Comparison of ENCODE assay signal across 8 mouse cellular contexts in genomic region chr7:24364827-24365226, GRCm38 (mm10). TPM values are rescaled to one million over a fixed set of nuclear protein-coding genes. Genes with fewer than 3 reads are reported as not detected.
DNase-seq lines count a peak whose midpoint lies in the region; ATAC-seq lines count a peak whose summit lies in the region.

No protein-coding gene starts in this region.

- no peaks in the 10 kb centered on the region for H3K36me3 ChIP-seq in hindbrain, embryonic 13.5 days

- peaks cover 6% of the 10 kb centered on the region; the same call in 1 of the 2 replicates for H3K27me3 ChIP-seq in hindbrain, embryonic 13.5 days

- DNase-seq in NIH3T3 (ENCODE audit: low read depth) = peak; percentile 97
- DNase-seq in cerebellum, adult 9-11 months = peak; percentile 80
- DNase-seq in frontal cortex, postnatal 14 days (ENCODE audit: low spot score in 2 of 2) = peak; percentile 65 to 89
- DNase-seq in layer of hippocampus, postnatal 10 days (ENCODE audit: low spot score in 2 of 2) = peak; percentile 93
- DNase-seq in lung, postnatal 10 days = peak; percentile 85
- DNase-seq in ovary, postnatal 14 days (ENCODE audit: low spot score) = peak; percentile 86
- peak; percentile 84 to 93 for DNase-seq in thymus, postnatal 10 days (ENCODE audit: low spot score in 2 of 2)

- no peak overlapping the region for H3K4me2 ChIP-seq in hindbrain, embryonic 13.5 days

- no peak overlapping the region for H3K27ac ChIP-seq in hindbrain, embryonic 13.5 days

- no peak overlapping the region for H3K4me3 ChIP-seq in hindbrain, embryonic 13.5 days

- peak; percentile 75 for ATAC-seq in hindbrain, embryonic 13.5 days (ENCODE audit: low FRiP score)

- peak overlapping the region; percentile 53; the same call in 1 of the 2 replicates for H3K9ac ChIP-seq in hindbrain, embryonic 13.5 days

- H3K4me1 ChIP-seq in hindbrain, embryonic 13.5 days (replicated peaks) = 0 out of 2 replicates have a peak, but pooled peaks cover 2% of the 10 kb centered on the region

- 23% methylated on average over 10 of the region's 10 CpGs for WGBS in hindbrain, embryonic 13.5 days

- no peaks in the 10 kb centered on the region for H3K9me3 ChIP-seq in hindbrain, embryonic 13.5 days

RNA-seq across cellular contexts. Expression of gene Kcnn4, which starts 5.2 kb away (rescaled TPM):
- 1.2 and 1.5 TPM in 2 replicates for polyA plus RNA-seq in hindbrain, embryonic 13.5 days (2015; fragmentation: Nextera tagmentation; extraction: Ambion mirVana)
- under 1 TPM; 0.33 to 0.46 TPM for total RNA-seq in layer of hippocampus, postnatal 10 days (2021)

RNA-seq across cellular contexts. Expression of gene Lypd5, which starts 15.8 kb away (rescaled TPM):
- not detected in 2 replicates for polyA plus RNA-seq in hindbrain, embryonic 13.5 days (2015; fragmentation: Nextera tagmentation; extraction: Ambion mirVana)
- not detected for total RNA-seq in layer of hippocampus, postnatal 10 days (2021)

RNA-seq across cellular contexts. Expression of gene Tescl, which starts 31.1 kb away (rescaled TPM):
- polyA plus RNA-seq in hindbrain, embryonic 13.5 days (2015; fragmentation: Nextera tagmentation; extraction: Ambion mirVana) = 0.19 TPM in 1 of 2 replicates, not detected in the other
- not detected for total RNA-seq in layer of hippocampus, postnatal 10 days (2021)

RNA-seq across cellular contexts. Expression of gene Smg9, which starts 34.6 kb away (rescaled TPM):
- 31.3 and 35.9 TPM in 2 replicates for polyA plus RNA-seq in hindbrain, embryonic 13.5 days (2015; fragmentation: Nextera tagmentation; extraction: Ambion mirVana)
- 10 to 100 TPM; 33.5 to 34.3 TPM for total RNA-seq in layer of hippocampus, postnatal 10 days (2021)

RNA-seq across cellular contexts. Expression of gene Zfp94, which starts 48.4 kb away (rescaled TPM):
- 18.5 and 20.7 TPM in 2 replicates for polyA plus RNA-seq in hindbrain, embryonic 13.5 days (2015; fragmentation: Nextera tagmentation; extraction: Ambion mirVana)
- 10 to 100 TPM; 13.0 to 15.1 TPM for total RNA-seq in layer of hippocampus, postnatal 10 days (2021)
